8 mouse cellular contexts compared by ENCODE assay signal in genomic region chr3:103279182-103280149, GRCm38 (mm10). TPM values are rescaled to one million over a fixed set of nuclear protein-coding genes. Genes with fewer than 3 reads are reported as not detected.
A peak's percentile ranks its signal among the peaks of the same experiment; 100 is the strongest.
DNase-seq lines count a peak whose midpoint lies in the region; ATAC-seq and TF ChIP-seq lines count a peak whose summit lies in the region.

TSS of gene Trim33 (plus strand) at chr3:103279293.

- peak; percentile 83 for ATAC-seq in erythroblast, adult 5-6 weeks (replicated peaks; ENCODE audit: low FRiP score, poor library complexity, severe bottlenecking)
- peak; percentile 88 for ATAC-seq in heart, embryonic 11.5 days (replicated peaks; ENCODE audit: insufficient number of reproducible peaks, low FRiP score, low TSS enrichment)
- peak; percentile 92 for ATAC-seq in kidney, embryonic 16.5 days (ENCODE audit: low FRiP score, low TSS enrichment)

- peak within 1 kb of the TSS; percentile 95 for H3K9ac ChIP-seq in heart, embryonic 11.5 days (ENCODE audit: low read depth, low read length)
- peak within 1 kb of the TSS; percentile 99 for H3K9ac ChIP-seq in kidney, embryonic 16.5 days (replicated peaks; ENCODE audit: low read length)
- H3K9ac ChIP-seq in liver, adult 2 months (ENCODE audit: low read depth, low read length), result peak within 1 kb of the TSS; percentile 94

- 1% methylated on average over 100 of the region's 136 CpGs for WGBS in heart, embryonic 11.5 days (ENCODE audit: insufficient replicate concordance)
- WGBS in kidney, embryonic 16.5 days, result under 1% methylated on average over 90 of the region's 136 CpGs
- under 1% methylated on average over 118 of the region's 136 CpGs for WGBS in liver, adult 2 months

- H3K27ac ChIP-seq in heart, embryonic 11.5 days (ENCODE audit: low read depth, low read length), result peak within 1 kb of the TSS; percentile 94
- H3K27ac ChIP-seq in kidney, embryonic 16.5 days (ENCODE audit: low read length), result peak within 1 kb of the TSS; percentile 98
- peak within 1 kb of the TSS; percentile 70 for H3K27ac ChIP-seq in liver, adult 2 months (replicated peaks; ENCODE audit: insufficient read depth, low read depth, low read length)

- H3K36me3 ChIP-seq in heart, embryonic 11.5 days (ENCODE audit: control insufficient read depth, insufficient read depth, low read length), result peaks cover 3% of the 10 kb centered on the region; the same call in 1 of the 2 replicates
- 0 out of 2 replicates have a peak, but pooled peaks cover 7% of the 10 kb centered on the region for H3K36me3 ChIP-seq in kidney, embryonic 16.5 days (ENCODE audit: insufficient read depth, low read length)
- H3K36me3 ChIP-seq in liver, adult 2 months (ENCODE audit: control insufficient read depth, insufficient read depth, low read length), result no peaks in the 10 kb centered on the region
- no peaks in the 10 kb centered on the region for H3K36me3 ChIP-seq in myocyte (ENCODE audit: control insufficient read depth, insufficient read depth)
- H3K36me3 ChIP-seq in splenic B cell, adult 2 months (ENCODE audit: control insufficient read depth, insufficient read depth, low read length, poor library complexity, severe bottlenecking), result no peaks in the 10 kb centered on the region

- no peaks in the 10 kb centered on the region for H3K9me3 ChIP-seq in heart, embryonic 11.5 days (replicated peaks; ENCODE audit: control insufficient read depth, low read length)
- no peaks in the 10 kb centered on the region for H3K9me3 ChIP-seq in kidney, embryonic 16.5 days (ENCODE audit: low read length)

- no peak for TF ChIP-seq CTCF in liver, adult 2 months (IDR thresholded peaks at IDR 0.05; ENCODE audit: low read depth, low read length)

- peaks cover 24% of the 10 kb centered on the region for H3K79me2 ChIP-seq in liver, adult 2 months (ENCODE audit: control insufficient read depth, insufficient read depth, low read length)
- peaks cover 43% of the 10 kb centered on the region for H3K79me2 ChIP-seq in myocyte (ENCODE audit: control insufficient read depth, insufficient read depth)

- peak; percentile 92 to 94 for DNase-seq in B cell, adult 2 months
- DNase-seq in brain, adult 2 months (ENCODE audit: low read depth, low spot score), result peak; percentile 97
- peak; percentile 59 for DNase-seq in liver, adult 2 months (ENCODE audit: extremely low read depth, low read depth, low spot score)
- peak; percentile 95 for DNase-seq in splenic B cell, adult 2 months (ENCODE audit: low read depth, low spot score)

- H3K27me3 ChIP-seq in heart, embryonic 11.5 days (ENCODE audit: control insufficient read depth, insufficient read depth, low read length), result no peaks in the 10 kb centered on the region
- no peaks in the 10 kb centered on the region for H3K27me3 ChIP-seq in kidney, embryonic 16.5 days (ENCODE audit: insufficient read depth, low read length)
- no peaks in the 10 kb centered on the region for H3K27me3 ChIP-seq in liver, adult 2 months (ENCODE audit: control insufficient read depth, insufficient read depth, low read length)
- H3K27me3 ChIP-seq in myocyte (ENCODE audit: control insufficient read depth, insufficient read depth, insufficient read length), result no peaks in the 10 kb centered on the region
- no peaks in the 10 kb centered on the region for H3K27me3 ChIP-seq in splenic B cell, adult 2 months (ENCODE audit: control insufficient read depth, insufficient read depth, low read length, poor library complexity, severe bottlenecking)

- TF ChIP-seq POLR2A in liver, adult 2 months (IDR thresholded peaks at IDR 0.05; ENCODE audit: extremely low read depth, insufficient read depth, low read length), result peak; percentile 70
- TF ChIP-seq POLR2A in myocyte (IDR thresholded peaks at IDR 0.05; ENCODE audit: insufficient read length, low read depth), result peak; percentile 97

- peak within 1 kb of the TSS; percentile 94 for H3K4me2 ChIP-seq in heart, embryonic 11.5 days
- peak within 1 kb of the TSS; percentile 80 for H3K4me2 ChIP-seq in kidney, embryonic 16.5 days (replicated peaks; ENCODE audit: low read depth, low read length)
- peak within 1 kb of the TSS; percentile 95 for H3K4me2 ChIP-seq in myocyte (ENCODE audit: low read depth)

- H3K4me1 ChIP-seq in heart, embryonic 11.5 days (ENCODE audit: control insufficient read depth, insufficient read depth, low read length), result peaks cover 14% of the 10 kb centered on the region; the same call in 1 of the 2 replicates
- peaks cover 9% of the 10 kb centered on the region for H3K4me1 ChIP-seq in kidney, embryonic 16.5 days (ENCODE audit: insufficient read depth, low read length)
- peaks cover 7% of the 10 kb centered on the region for H3K4me1 ChIP-seq in liver, adult 2 months (ENCODE audit: control insufficient read depth, insufficient read depth, low read length)

- peak within 1 kb of the TSS; percentile 85 for H3K4me3 ChIP-seq in heart, embryonic 11.5 days (ENCODE audit: low read depth, low read length)
- peak within 1 kb of the TSS; percentile 87 for H3K4me3 ChIP-seq in kidney, embryonic 16.5 days (ENCODE audit: low read length)
- H3K4me3 ChIP-seq in liver, adult 2 months (ENCODE audit: insufficient read depth, low read depth, low read length), result peak within 1 kb of the TSS; percentile 87
- peak within 1 kb of the TSS; percentile 71 for H3K4me3 ChIP-seq in myocyte

- H3ac ChIP-seq in myocyte (ENCODE audit: control insufficient read depth, insufficient read length), result peak within 1 kb of the TSS; percentile 78

TF ChIP-seq in myocyte, 11 proteins besides CTCF, POLR2A, EP300 and RAD21:
- TF ChIP-seq POLR2AphosphoS2 (IDR thresholded peaks at IDR 0.05; ENCODE audit: insufficient read length, low read depth) (peak; percentile 96), E2F4 (IDR thresholded peaks at IDR 0.05; ENCODE audit: insufficient read depth) (peak; percentile 32), TCF12 (IDR thresholded peaks at IDR 0.05; ENCODE audit: insufficient read depth, poor library complexity, severe bottlenecking) (no peak), MYOG (IDR thresholded peaks at IDR 0.05; ENCODE audit: control insufficient read depth in 1 of 3, insufficient read depth in 1 of 3, insufficient read length in 2 of 3, low read depth in 2 of 3) (peak in 2 of 3 experiments; percentile 4 to 64), MYOD1 (IDR thresholded peaks at IDR 0.05; ENCODE audit: control insufficient read depth in 1 of 3, insufficient read length in 2 of 3, low read depth in 2 of 3) (peak in 2 of 3 experiments; percentile 42 to 62)

RNA-seq across cellular contexts. Expression of gene Trim33, which starts in this region (rescaled TPM):
- total RNA-seq in erythroblast, adult 5-6 weeks (2015; ENCODE audit: low replicate concordance), result 37.9 and 48.3 TPM in 2 replicates
- 12.9 and 31.5 TPM in 2 replicates for total RNA-seq in erythroblast, adult 5-6 weeks (2017; ENCODE audit: low replicate concordance)
- 15.0 and 15.8 TPM in 2 replicates for polyA plus RNA-seq in heart, embryonic 11.5 days (2014; fragmentation: Nextera tagmentation; extraction: Ambion mirVana)
- 17.5 and 25.1 TPM in 2 replicates for polyA plus RNA-seq in kidney, embryonic 16.5 days (2015; fragmentation: Nextera tagmentation; extraction: Ambion mirVana)
- 12.5 and 13.4 TPM in 2 replicates for total RNA-seq in liver, adult 2 months (2014; rRNA removed)
- polyA plus RNA-seq in liver, adult 2 months (2012; rRNA removed), result 3.2 and 4.2 TPM in 2 replicates
- 5.6 TPM for polyA plus RNA-seq in myocyte (2012; fragmentation: generic; extraction: Trizol)

Comparison
In these comparisons a context has a peak if more than half of its experiments do, and no peak if none do; other contexts are left out.
1. Peak in every context shown above with its lines: DNase-seq, ATAC-seq, H3K4me3 ChIP-seq and H3K27ac ChIP-seq.